ENCODE assay signal across 16 mouse cellular contexts in the genomic region with DNA sequence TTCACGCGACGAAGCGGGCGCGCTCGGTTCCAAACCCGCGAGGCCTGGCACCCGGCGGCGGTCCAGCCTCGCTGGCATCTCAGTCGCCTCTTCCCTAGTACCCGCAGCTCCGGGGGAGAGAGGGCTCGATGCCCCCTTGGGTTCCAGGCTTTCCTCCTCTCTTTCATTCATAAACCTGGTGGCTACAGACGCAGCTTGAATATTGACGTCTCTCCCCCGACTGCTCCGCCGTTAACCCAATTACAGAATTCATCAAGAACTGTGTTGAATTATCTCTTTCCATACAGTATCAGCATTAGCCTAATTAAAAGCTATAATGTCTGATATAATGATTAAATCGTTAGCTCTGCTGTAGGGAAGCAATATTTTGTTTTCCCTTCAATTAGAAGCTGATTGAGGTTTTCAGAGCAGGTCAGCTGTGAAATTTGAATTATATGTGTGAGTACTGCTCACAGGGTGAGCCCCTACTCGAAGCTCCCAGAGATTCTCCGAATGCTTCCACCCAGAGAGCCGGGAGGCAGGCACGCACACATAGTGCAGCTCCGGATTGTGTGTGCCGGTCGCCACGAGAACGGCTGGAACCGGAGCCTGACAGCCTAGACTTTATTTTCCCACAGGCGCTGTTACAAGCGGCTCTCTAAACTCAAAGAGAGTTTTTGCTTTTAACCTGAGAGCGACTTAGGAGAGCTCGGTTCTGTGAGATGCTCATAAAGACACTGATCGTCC. TPM values are rescaled to one million over a fixed set of nuclear protein-coding genes. Genes with fewer than 3 reads are reported as not detected.
DNase-seq lines count a peak whose midpoint lies in the region; ATAC-seq and TF ChIP-seq lines count a peak whose summit lies in the region.
"Had no signal": no experiment of that assay in that cellular context is flagged by ENCODE, and none has a peak within 500 bp of the region (broad histone marks: within the 10 kb centered on the region; RNA-seq: fewer than 3 reads in every experiment).

No protein-coding gene starts in this region.

- H3K4me1 ChIP-seq in kidney, embryonic 16.5 days (ENCODE audit: insufficient read depth, low read length) = peaks cover 13% of the 10 kb centered on the region
- peaks cover 30% of the 10 kb centered on the region for H3K4me1 ChIP-seq in hindbrain, embryonic 13.5 days (replicated peaks)
- peaks cover 14% of the 10 kb centered on the region for H3K4me1 ChIP-seq in neural tube, embryonic 11.5 days (ENCODE audit: control insufficient read depth, insufficient read depth, low read length)
- H3K4me1 ChIP-seq in thymus, adult 2 months (replicated peaks; ENCODE audit: control insufficient read depth, insufficient read depth, low read length) = no peaks in the 10 kb centered on the region

- no peak for TF ChIP-seq POLR2A in thymus, adult 2 months (IDR thresholded peaks at IDR 0.05; ENCODE audit: control insufficient read depth, extremely low read depth, insufficient read depth, low read length, poor library complexity)

- no peaks in the 10 kb centered on the region for H3K9me3 ChIP-seq in kidney, embryonic 16.5 days (ENCODE audit: low read length)
- no peaks in the 10 kb centered on the region for H3K9me3 ChIP-seq in hindbrain, embryonic 13.5 days
- H3K9me3 ChIP-seq in neural tube, embryonic 11.5 days (ENCODE audit: control insufficient read depth, low read length) = no peaks in the 10 kb centered on the region
- H3K9me3 ChIP-seq: heart, embryonic 12.5 days; liver, embryonic 13.5 days had no signal

- H3K4me3 ChIP-seq in kidney, embryonic 16.5 days (ENCODE audit: low read length) = no peak overlapping the region
- H3K4me3 ChIP-seq in hindbrain, embryonic 13.5 days = peak overlapping the region; percentile 22
- no peak overlapping the region for H3K4me3 ChIP-seq in neural tube, embryonic 11.5 days (ENCODE audit: low read depth, low read length)
- no peak overlapping the region for H3K4me3 ChIP-seq in thymus, adult 2 months (ENCODE audit: control insufficient read depth, insufficient read depth, low read length)
- H3K4me3 ChIP-seq: erythroblast, embryonic 14.5 days; heart, embryonic 12.5 days; liver, embryonic 13.5 days; megakaryocyte, embryonic 14.5 days had no signal

- under 1% methylated on average over 38 of the region's 38 CpGs for WGBS in kidney, embryonic 16.5 days
- WGBS in hindbrain, embryonic 13.5 days = 1% methylated on average over 38 of the region's 38 CpGs
- 1% methylated on average over 38 of the region's 38 CpGs for WGBS in neural tube, embryonic 11.5 days
- WGBS in thymus, adult 2 months = 12% methylated on average over 38 of the region's 38 CpGs

- H3K4me2 ChIP-seq in kidney, embryonic 16.5 days (replicated peaks; ENCODE audit: low read depth, low read length) = no peak overlapping the region
- peak overlapping the region; percentile 40 for H3K4me2 ChIP-seq in hindbrain, embryonic 13.5 days
- no peak overlapping the region for H3K4me2 ChIP-seq in neural tube, embryonic 11.5 days (ENCODE audit: low read depth)
- H3K4me2 ChIP-seq: heart, embryonic 12.5 days; liver, embryonic 13.5 days had no signal

- peak; percentile 15 for DNase-seq in kidney, postnatal 10 days
- peak; percentile 50 for DNase-seq in embryo, embryonic 9.5 days (ENCODE audit: extremely low spot score)
- DNase-seq in neural tube, embryonic 11.5 days (ENCODE audit: low spot score) = peak; percentile 48
- DNase-seq in lung, postnatal 10 days = no peak
- DNase-seq in spleen, postnatal 4 days (ENCODE audit: low spot score in 2 of 2) = no peak
- DNase-seq in thymus, adult 2 months = no peak
- DNase-seq: B cell, adult 2 months; cerebellum, adult 9-10 months; kidney, adult 11 months; liver, embryonic 13.5 days; thymus, postnatal 36 days had no signal

- H3K9ac ChIP-seq in kidney, embryonic 16.5 days (replicated peaks; ENCODE audit: low read length) = no peak overlapping the region
- peak overlapping the region; percentile 55 for H3K9ac ChIP-seq in hindbrain, embryonic 13.5 days
- H3K9ac ChIP-seq in neural tube, embryonic 11.5 days (ENCODE audit: low read length) = no peak overlapping the region
- H3K9ac ChIP-seq: heart, embryonic 12.5 days; liver, embryonic 13.5 days had no signal

- no peak overlapping the region for H3K27ac ChIP-seq in kidney, embryonic 16.5 days (ENCODE audit: low read length)
- H3K27ac ChIP-seq in hindbrain, embryonic 13.5 days = peak overlapping the region; percentile 40; the same call in 1 of the 2 replicates
- H3K27ac ChIP-seq in neural tube, embryonic 11.5 days (ENCODE audit: low read depth, low read length) = no peak overlapping the region
- H3K27ac ChIP-seq in thymus, adult 2 months (ENCODE audit: control insufficient read depth, insufficient read depth, low read length) = no peak overlapping the region
- H3K27ac ChIP-seq: liver, embryonic 13.5 days had no signal

- peaks cover 98% of the 10 kb centered on the region for H3K27me3 ChIP-seq in kidney, embryonic 16.5 days (ENCODE audit: insufficient read depth, low read length)
- H3K27me3 ChIP-seq in hindbrain, embryonic 13.5 days = peaks cover 94% of the 10 kb centered on the region
- peaks cover 87% of the 10 kb centered on the region for H3K27me3 ChIP-seq in neural tube, embryonic 11.5 days (ENCODE audit: control insufficient read depth, insufficient read depth, low read length)
- H3K27me3 ChIP-seq in thymus, adult 2 months (ENCODE audit: control insufficient read depth, insufficient read depth, low read length) = peaks cover 30% of the 10 kb centered on the region

- TF ChIP-seq CTCF in thymus, adult 2 months (IDR thresholded peaks at IDR 0.05; ENCODE audit: borderline replicate concordance, control insufficient read depth, extremely low read depth, insufficient read depth, low read length, poor library complexity) = no peak

- H3K36me3 ChIP-seq in kidney, embryonic 16.5 days (ENCODE audit: insufficient read depth, low read length) = no peaks in the 10 kb centered on the region
- H3K36me3 ChIP-seq in hindbrain, embryonic 13.5 days = no peaks in the 10 kb centered on the region
- no peaks in the 10 kb centered on the region for H3K36me3 ChIP-seq in neural tube, embryonic 11.5 days (ENCODE audit: control insufficient read depth, insufficient read depth, low read length)
- H3K36me3 ChIP-seq in thymus, adult 2 months (ENCODE audit: control insufficient read depth, insufficient read depth, low read length) = no peaks in the 10 kb centered on the region
- H3K36me3 ChIP-seq: heart, embryonic 12.5 days; liver, embryonic 13.5 days had no signal

- no peak for ATAC-seq in kidney, embryonic 16.5 days (ENCODE audit: low FRiP score, low TSS enrichment)
- ATAC-seq in hindbrain, embryonic 13.5 days (ENCODE audit: low FRiP score) = no peak
- ATAC-seq in neural tube, embryonic 11.5 days (ENCODE audit: insufficient read depth, low FRiP score, low TSS enrichment) = no peak

RNA-seq across cellular contexts. Expression of a gene that starts 4.3 kb away (rescaled TPM):
- not detected in 2 replicates for polyA plus RNA-seq in kidney, embryonic 16.5 days (2015; fragmentation: Nextera tagmentation; extraction: Ambion mirVana)
- polyA plus RNA-seq in hindbrain, embryonic 13.5 days (2015; fragmentation: Nextera tagmentation; extraction: Ambion mirVana) = 2.0 and 2.4 TPM in 2 replicates
- 1.9 and 2.2 TPM in 2 replicates for polyA plus RNA-seq in neural tube, embryonic 11.5 days (2014; fragmentation: Nextera tagmentation; extraction: Ambion mirVana)
- polyA plus RNA-seq in thymus, adult 2 months (2012; rRNA removed) = not detected in 2 replicates
- polyA plus RNA-seq: heart, embryonic 12.5 days; liver, embryonic 13.5 days had no signal

Comparison
In these comparisons a context has a peak if more than half of its experiments do, and no peak if none do; other contexts are left out.
1. DNase-seq: peak in kidney, postnatal 10 days (single experiment), embryo, embryonic 9.5 days (single experiment) and neural tube, embryonic 11.5 days (single experiment); none in lung, postnatal 10 days (single experiment), spleen, postnatal 4 days (0 of 2) and thymus, adult 2 months (single experiment).